ENCODE assay signal across 8 mouse cellular contexts in genomic region chr10:43420660-43421413, GRCm38 (mm10). TPM values are rescaled to one million over a fixed set of nuclear protein-coding genes. Genes with fewer than 3 reads are reported as not detected.
DNase-seq lines count a peak whose midpoint lies in the region; ATAC-seq and TF ChIP-seq lines count a peak whose summit lies in the region.

No protein-coding gene starts in this region.

- peak; percentile 59; the same call in 1 of the 2 replicates for ATAC-seq in forebrain, embryonic 13.5 days
- ATAC-seq in embryonic facial prominence, embryonic 13.5 days (ENCODE audit: insufficient number of reproducible peaks, insufficient read depth, low FRiP score, low TSS enrichment, low read depth) = no peak
- ATAC-seq in neural tube, embryonic 15.5 days (ENCODE audit: low FRiP score) = peak; percentile 61

- no peaks in the 10 kb centered on the region for H3K27me3 ChIP-seq in forebrain, embryonic 13.5 days
- H3K27me3 ChIP-seq in forebrain, embryonic 10.5 days (ENCODE audit: poor library complexity, severe bottlenecking) = no peaks in the 10 kb centered on the region
- no peaks in the 10 kb centered on the region for H3K27me3 ChIP-seq in embryonic facial prominence, embryonic 13.5 days
- H3K27me3 ChIP-seq in neural tube, embryonic 15.5 days (replicated peaks) = no peaks in the 10 kb centered on the region

- no peaks in the 10 kb centered on the region for H3K9me3 ChIP-seq in forebrain, embryonic 13.5 days (replicated peaks)
- no peaks in the 10 kb centered on the region for H3K9me3 ChIP-seq in forebrain, embryonic 10.5 days
- H3K9me3 ChIP-seq in embryonic facial prominence, embryonic 13.5 days = no peaks in the 10 kb centered on the region
- H3K9me3 ChIP-seq in neural tube, embryonic 15.5 days (replicated peaks) = no peaks in the 10 kb centered on the region

- DNase-seq in forebrain, embryonic 10.5 days (ENCODE audit: extremely low spot score, low spot score) = no peak
- DNase-seq in layer of hippocampus, adult 2 months (ENCODE audit: low spot score in 2 of 2) = peak; percentile 36 to 46
- no peak for DNase-seq in testis, postnatal 10 days (ENCODE audit: low spot score)
- no peak for DNase-seq in ovary, postnatal 14 days (ENCODE audit: low spot score)
- no peak for DNase-seq in spleen, adult 18-20 months

- peak overlapping the region; percentile 2; the same call in 1 of the 2 replicates for H3K27ac ChIP-seq in forebrain, embryonic 13.5 days
- H3K27ac ChIP-seq in forebrain, embryonic 10.5 days = no peak overlapping the region
- peak overlapping the region; percentile 33 for H3K27ac ChIP-seq in embryonic facial prominence, embryonic 13.5 days
- H3K27ac ChIP-seq in layer of hippocampus, adult 2 months = peak overlapping the region; percentile 47
- H3K27ac ChIP-seq in neural tube, embryonic 15.5 days (replicated peaks) = 0 out of 2 replicates have a peak overlapping the region, but pooled peaks have one; percentile 2

- H3K9ac ChIP-seq in forebrain, embryonic 13.5 days = no peak overlapping the region
- no peak overlapping the region for H3K9ac ChIP-seq in embryonic facial prominence, embryonic 13.5 days
- no peak overlapping the region for H3K9ac ChIP-seq in neural tube, embryonic 15.5 days (replicated peaks)

- H3K36me3 ChIP-seq in forebrain, embryonic 13.5 days (ENCODE audit: poor library complexity, severe bottlenecking) = no peaks in the 10 kb centered on the region
- no peaks in the 10 kb centered on the region for H3K36me3 ChIP-seq in forebrain, embryonic 10.5 days (replicated peaks)
- H3K36me3 ChIP-seq in embryonic facial prominence, embryonic 13.5 days = peaks cover 3% of the 10 kb centered on the region; the same call in 1 of the 2 replicates
- no peaks in the 10 kb centered on the region for H3K36me3 ChIP-seq in neural tube, embryonic 15.5 days

- peaks cover 7% of the 10 kb centered on the region for H3K4me1 ChIP-seq in forebrain, embryonic 13.5 days
- no peaks in the 10 kb centered on the region for H3K4me1 ChIP-seq in forebrain, embryonic 10.5 days
- H3K4me1 ChIP-seq in embryonic facial prominence, embryonic 13.5 days = peaks cover 12% of the 10 kb centered on the region
- H3K4me1 ChIP-seq in neural tube, embryonic 15.5 days = peaks cover 14% of the 10 kb centered on the region

- no peak overlapping the region for H3K4me2 ChIP-seq in forebrain, embryonic 13.5 days
- peak overlapping the region; percentile 30; the same call in 1 of the 2 replicates for H3K4me2 ChIP-seq in embryonic facial prominence, embryonic 13.5 days
- H3K4me2 ChIP-seq in neural tube, embryonic 15.5 days = 0 out of 2 replicates have a peak overlapping the region, but pooled peaks have one; percentile 1

- peak; percentile 33 for TF ChIP-seq CTCF in layer of hippocampus, adult 2 months (conservative IDR thresholded peaks at IDR 0.05)

- 76% methylated on average over 22 of the region's 22 CpGs for WGBS in forebrain, embryonic 13.5 days
- whole genome bisulfite sequencing in forebrain, embryonic 10.5 days = 84% methylated on average over 22 of the region's 22 CpGs
- WGBS in embryonic facial prominence, embryonic 13.5 days = 53% methylated on average over 22 of the region's 22 CpGs
- WGBS in neural tube, embryonic 15.5 days = 57% methylated on average over 22 of the region's 22 CpGs

- H3K4me3 ChIP-seq in forebrain, embryonic 13.5 days = no peak overlapping the region
- H3K4me3 ChIP-seq in forebrain, embryonic 10.5 days = no peak overlapping the region
- no peak overlapping the region for H3K4me3 ChIP-seq in embryonic facial prominence, embryonic 13.5 days
- peak overlapping the region; percentile 12 for H3K4me3 ChIP-seq in layer of hippocampus, adult 2 months
- H3K4me3 ChIP-seq in neural tube, embryonic 15.5 days (replicated peaks) = no peak overlapping the region

RNA-seq across cellular contexts. Expression of gene Bend3, which starts 57.8 kb away (rescaled TPM):
- polyA plus RNA-seq in forebrain, embryonic 13.5 days (2015; fragmentation: Nextera tagmentation; extraction: Ambion mirVana) = 3.8 and 5.0 TPM in 2 replicates
- 8.8 and 9.2 TPM in 2 replicates for polyA plus RNA-seq in forebrain, embryonic 10.5 days (2016; fragmentation: Nextera tagmentation; extraction: Ambion mirVana)
- polyA plus RNA-seq in embryonic facial prominence, embryonic 13.5 days (2015; fragmentation: Nextera tagmentation; extraction: Ambion mirVana) = 4.5 and 5.4 TPM in 2 replicates
- total RNA-seq in layer of hippocampus, adult 2 months (2021) = 1 to 10 TPM; 5.2 to 6.2 TPM
- polyA plus RNA-seq in neural tube, embryonic 15.5 days (2015; fragmentation: Nextera tagmentation; extraction: Ambion mirVana) = 2.5 and 2.9 TPM in 2 replicates

Comparison
In these comparisons a context has a peak if more than half of its experiments do, and no peak if none do; other contexts are left out.
1. DNase-seq: peak in layer of hippocampus, adult 2 months (2 of 2); none in forebrain, embryonic 10.5 days (single experiment), testis, postnatal 10 days (single experiment), ovary, postnatal 14 days (single experiment) and spleen, adult 18-20 months (0 of 2).